In the genomic region with DNA sequence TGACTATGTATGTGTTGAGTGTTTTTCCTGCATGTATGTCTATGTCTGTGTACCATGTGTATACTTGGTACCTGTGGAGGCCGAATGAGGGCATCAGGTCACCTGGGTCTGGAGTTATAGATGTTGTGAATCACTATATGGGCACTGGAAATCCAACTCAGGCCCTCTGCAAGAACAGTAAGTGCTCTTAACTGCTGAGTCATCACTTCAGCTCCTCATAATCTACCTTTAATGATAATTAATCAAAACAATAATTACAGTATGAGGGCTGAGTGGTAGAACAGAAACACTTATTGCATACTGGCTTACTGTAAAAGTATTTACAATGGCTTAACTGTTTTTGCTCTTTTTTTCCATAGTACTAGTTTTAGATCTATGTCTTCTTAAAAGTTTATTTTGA, we compare ENCODE assay signal across 17 mouse cellular contexts.
"Had no signal": no experiment of that assay in that cellular context is flagged by ENCODE, and none has a peak within 500 bp of the region (broad histone marks: within the 10 kb centered on the region; RNA-seq: fewer than 3 reads in every experiment).

No protein-coding gene starts in this region.

- H3K27me3 ChIP-seq: neural tube, embryonic 12.5 days; neural tube, embryonic 13.5 days; neural tube, embryonic 15.5 days; stomach, embryonic 15.5 days had no signal

- H3K36me3 ChIP-seq: neural tube, embryonic 12.5 days; neural tube, embryonic 13.5 days; neural tube, embryonic 15.5 days; stomach, embryonic 15.5 days had no signal

- H3K9ac ChIP-seq: neural tube, embryonic 12.5 days; neural tube, embryonic 13.5 days; neural tube, embryonic 15.5 days; stomach, embryonic 15.5 days had no signal

- DNase-seq: retina, postnatal 1 day; right cerebral cortex, adult 18-20 months; right cerebral cortex, postnatal 14 days; right cerebral cortex, postnatal 25 days; right cerebral cortex, postnatal 4 days; spleen, adult 18-20 months; thymus, adult 18-20 months; thymus, adult 2 months; thymus, postnatal 14 days; thymus, postnatal 25 days; thymus, postnatal 36 days; thymus, postnatal 4 days had no signal

- H3K9me3 ChIP-seq: neural tube, embryonic 12.5 days; neural tube, embryonic 15.5 days; stomach, embryonic 15.5 days had no signal

- H3K4me1 ChIP-seq: stomach, embryonic 15.5 days had no signal

- H3K4me3 ChIP-seq: neural tube, embryonic 12.5 days; neural tube, embryonic 13.5 days; neural tube, embryonic 15.5 days; stomach, embryonic 15.5 days had no signal

- H3K4me2 ChIP-seq: neural tube, embryonic 12.5 days; neural tube, embryonic 13.5 days; neural tube, embryonic 15.5 days; stomach, embryonic 15.5 days had no signal

- H3K27ac ChIP-seq: neural tube, embryonic 12.5 days; neural tube, embryonic 13.5 days; neural tube, embryonic 15.5 days; stomach, embryonic 15.5 days; stomach, postnatal 0 days had no signal
